ENCODE assay signal across 16 mouse cellular contexts in genomic region chr10:127432466-127432865, GRCm38 (mm10).
"Had no signal": no experiment of that assay in that cellular context is flagged by ENCODE, and none has a peak within 500 bp of the region (broad histone marks: within the 10 kb centered on the region; RNA-seq: fewer than 3 reads in every experiment).

No protein-coding gene starts in this region.

- DNase-seq: heart, postnatal 10 days; heart, postnatal 14 days; heart, postnatal 36 days; heart, postnatal 4 days; kidney, adult 11 months; kidney, adult 18-20 months; kidney, adult 2 months; kidney, adult 8-10 months; kidney, adult 9 months; kidney, postnatal 10 days; kidney, postnatal 14 days; kidney, postnatal 25 days; kidney, postnatal 36 days; kidney, postnatal 4 days; layer of hippocampus, adult 9-11 months; layer of hippocampus, postnatal 36 days had no signal
